Mouse (Mus musculus): Measurements from ENCODE around the gene Upk1b. TPM values are rescaled to one million over a fixed set of nuclear protein-coding genes. Genes with fewer than 3 reads are reported as not detected.

Gene Upk1b
- polyA plus RNA-seq, 1 experiment from 2014 or later = 1.6 TPM

DNA sequence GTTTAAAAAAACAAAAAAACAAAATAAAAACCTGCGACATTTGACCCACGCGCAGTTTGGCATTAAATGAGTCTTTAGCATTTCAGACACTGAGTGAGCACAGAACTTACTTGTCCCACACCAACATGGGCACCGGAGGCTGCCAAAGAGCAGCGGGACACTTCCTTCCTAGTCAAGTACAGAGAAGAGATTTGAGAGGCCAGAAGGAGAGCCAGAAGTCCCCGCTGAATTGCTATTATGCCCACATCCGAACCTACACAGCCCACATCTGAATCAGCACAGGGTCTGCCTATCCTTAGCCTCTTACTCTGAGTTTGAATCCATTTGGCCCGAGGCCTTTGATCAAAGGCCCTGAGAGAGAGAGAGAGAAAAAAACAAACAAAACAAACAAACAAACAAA is 75.9 kb downstream of the Upk1b start:
- Histone ChIP-seq H3K4me2 (ENCODE audit: low read depth, low read length, severe bottlenecking) (no peak overlapping the region), H3K4me3 (ENCODE audit: low read depth, low read length) (no peak overlapping the region), H3K27ac (ENCODE audit: low read depth, low read length) (no peak overlapping the region), H3K9me3 (ENCODE audit: control insufficient read depth, low read length) (no peaks in the 10 kb centered on the region), H3K9ac (ENCODE audit: low read length) (no peak overlapping the region), H3K4me1 (replicated peaks; ENCODE audit: control insufficient read depth, insufficient read depth, low read length) (no peaks in the 10 kb centered on the region), H3K36me3 (ENCODE audit: control insufficient read depth, insufficient read depth, low read length) (no peaks in the 10 kb centered on the region), H3K27me3 (ENCODE audit: control insufficient read depth, insufficient read depth, low read length) (no peaks in the 10 kb centered on the region)
- no peak for DNase-seq (ENCODE audit: low spot score)
- WGBS = 84% methylated on average over 8 of the region's 8 CpGs
- ATAC-seq (replicated peaks; ENCODE audit: low FRiP score) = no peak

Other genes starting within 250 kb of the Upk1b start
- gene Tmem39a, start 241.6 kb downstream of the Upk1b start, polyA plus RNA-seq (2014; fragmentation: Nextera tagmentation; extraction: Ambion mirVana) = 77.6 and 85.0 TPM in 2 replicates
- 9.2 and 10.8 TPM in 2 replicates for gene Arhgap31, start 87.1 kb downstream of the Upk1b start, polyA plus RNA-seq (2014; fragmentation: Nextera tagmentation; extraction: Ambion mirVana)
- 28.3 and 29.9 TPM in 2 replicates for gene B4galt4, start 58.1 kb downstream of the Upk1b start, polyA plus RNA-seq (2014; fragmentation: Nextera tagmentation; extraction: Ambion mirVana)
- gene 4930435E12Rik, start 28.4 kb upstream of the Upk1b start, polyA plus RNA-seq (2014; fragmentation: Nextera tagmentation; extraction: Ambion mirVana) = not detected in 2 replicates
- 4.1 and 4.5 TPM in 2 replicates for gene Igsf11, start 92.3 kb upstream of the Upk1b start, polyA plus RNA-seq (2014; fragmentation: Nextera tagmentation; extraction: Ambion mirVana)

Measured in forebrain, embryonic 11.5 days (tissue).